Mouse (Mus musculus): ENCODE results near the gene Galnt14.

DNA sequence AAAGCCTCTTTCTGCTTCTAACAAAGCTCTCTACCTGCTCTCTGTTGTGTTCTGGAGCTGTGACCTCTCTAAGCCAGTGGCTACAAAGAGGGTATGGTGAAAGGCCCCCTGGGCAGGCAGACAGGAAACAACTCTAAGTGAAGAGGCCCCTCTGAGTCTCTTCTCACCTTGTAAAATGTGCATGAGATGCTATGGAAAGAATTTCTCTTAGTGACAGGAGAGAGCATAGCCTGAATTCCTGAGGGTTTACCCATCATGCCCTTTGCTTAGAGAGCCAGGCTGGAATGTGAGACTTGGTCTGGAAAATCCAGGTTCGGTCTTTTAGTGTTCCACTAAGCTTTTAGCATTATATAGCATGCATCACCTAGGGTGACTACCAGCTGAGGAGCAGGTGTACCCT lies 136.1 kb downstream of the Galnt14 start:
- no peak for TF ChIP-seq CTCF (conservative IDR thresholded peaks at IDR 0.05; ENCODE audit: low read length)
- no peak for TF ChIP-seq NANOG (IDR thresholded peaks at IDR 0.05; ENCODE audit: borderline replicate concordance, low read length)

All from E14TG2a.4 (cell line).